Mouse (Mus musculus) G1E (cell line): ENCODE data around the gene Arhgap45.

Source experiments
- CTCF ChIP-seq: IDR thresholded peaks from 2 replicates; pipeline ENCODE4 v1.5.1; 2012; ENCODE audit warnings: low read depth, low read length, inconsistent platforms, mixed read lengths
- GATA1 ChIP-seq: IDR thresholded peaks from 2 replicates; pipeline ENCODE4 v1.6.1; 2012; ENCODE audit warnings: borderline replicate concordance, low read length, inconsistent platforms, mixed read lengths
- TAL1 ChIP-seq: conservative IDR thresholded peaks from 2 replicates; pipeline ENCODE4 v1.6.1; 2012; ENCODE audit warnings: low read depth, low read length, inconsistent platforms, mixed read lengths

DNA sequence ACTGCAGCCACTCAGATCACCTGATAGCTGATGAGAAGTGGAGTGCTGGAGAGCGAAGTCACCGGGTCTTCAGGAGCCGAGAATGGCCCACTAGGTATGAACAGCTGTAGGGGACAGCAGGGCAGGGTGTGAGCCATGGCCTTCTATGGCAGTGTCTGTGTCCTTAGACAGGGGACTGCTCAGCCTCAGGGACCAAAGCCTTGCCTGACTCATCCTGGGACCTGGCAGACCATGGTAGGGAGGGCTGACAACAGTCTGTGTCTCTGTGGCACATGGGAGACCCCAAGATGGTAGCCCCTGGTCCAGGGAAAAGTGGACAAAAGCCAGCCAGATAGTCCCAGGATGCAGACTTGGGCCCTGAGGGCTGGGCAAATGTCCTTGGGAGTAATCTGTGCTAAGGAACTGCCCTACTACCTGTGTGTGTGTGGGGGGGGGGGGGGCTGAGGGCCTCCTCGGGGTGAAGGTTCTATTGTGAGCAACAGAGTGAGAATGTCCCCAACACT lies 53.5 kb downstream of the Arhgap45 start:
- no peak for TF ChIP-seq GATA1
- no peak for TF ChIP-seq CTCF
- no peak for TF ChIP-seq TAL1
